Mouse (Mus musculus) ES-Bruce4 (cell line): ENCODE data around the gene L3mbtl4. TPM values are rescaled to one million over a fixed set of nuclear protein-coding genes. Genes with fewer than 3 reads are reported as not detected.
A peak's percentile ranks its signal among the peaks of the same experiment; 100 is the strongest.

Experiments used
- H3K27ac ChIP-seq: 2 replicates; pipeline ENCODE4 v1.5.1; 2012; ENCODE audit warnings: low read length, inconsistent platforms; ENCODE audit not compliant: insufficient read depth
- H3K27me3 ChIP-seq: 2 replicates; pipeline ENCODE4 v1.6.1; 2012; ENCODE audit warnings: mild to moderate bottlenecking, low read length, inconsistent platforms; ENCODE audit not compliant: control insufficient read depth, poor library complexity, insufficient read depth, severe bottlenecking
- H3K36me3 ChIP-seq: 2 replicates; pipeline ENCODE4 v1.6.1; 2012; ENCODE audit warnings: inconsistent platforms, mild to moderate bottlenecking, low read length, moderate library complexity; ENCODE audit not compliant: control insufficient read depth, poor library complexity, insufficient read depth, severe bottlenecking
- H3K4me1 ChIP-seq: one replicate; pipeline ENCODE4 v1.8.1; 2011; ENCODE audit warnings: low read length; ENCODE audit not compliant: control insufficient read depth, insufficient read depth
- H3K4me3 ChIP-seq: 2 replicates; pipeline ENCODE4 v1.5.1; 2011; ENCODE audit warnings: low read depth, mild to moderate bottlenecking, low read length
- H3K9ac ChIP-seq: 2 replicates; pipeline ENCODE4 v1.6.1; 2012; ENCODE audit warnings: low read depth, mild to moderate bottlenecking, inconsistent platforms; ENCODE audit not compliant: poor library complexity, severe bottlenecking
- H3K9me3 ChIP-seq: replicated peaks from 2 replicates; pipeline ENCODE4 v1.6.1; 2012; ENCODE audit warnings: mild to moderate bottlenecking, low read length, inconsistent platforms; ENCODE audit not compliant: control insufficient read depth, poor library complexity, insufficient read depth, severe bottlenecking
- CTCF ChIP-seq: IDR thresholded peaks from one replicate; pipeline ENCODE4 v1.8.1; 2011; ENCODE audit warnings: low read depth, low read length
- EP300 ChIP-seq: IDR thresholded peaks from 2 replicates; pipeline ENCODE4 v1.6.1; 2011; ENCODE audit warnings: low read depth, low read length; ENCODE audit not compliant: insufficient read depth
- POLR2A ChIP-seq: IDR thresholded peaks from one replicate; pipeline ENCODE4 v1.8.1; 2011; ENCODE audit warnings: low read length; ENCODE audit not compliant: insufficient read depth
- polyA plus RNA-seq: library from polyadenylated mRNA; stranded (reverse); fragments of >200 nt; gene quantifications from 2 replicates; pipeline ENCODE4 v1.2.4, GENCODE M21; 2011; ENCODE audit warnings: low read depth; ENCODE audit not compliant: missing spikeins, insufficient read depth, insufficient read length

Gene L3mbtl4
- polyA plus RNA-seq, result not detected in 2 replicates

DNA sequence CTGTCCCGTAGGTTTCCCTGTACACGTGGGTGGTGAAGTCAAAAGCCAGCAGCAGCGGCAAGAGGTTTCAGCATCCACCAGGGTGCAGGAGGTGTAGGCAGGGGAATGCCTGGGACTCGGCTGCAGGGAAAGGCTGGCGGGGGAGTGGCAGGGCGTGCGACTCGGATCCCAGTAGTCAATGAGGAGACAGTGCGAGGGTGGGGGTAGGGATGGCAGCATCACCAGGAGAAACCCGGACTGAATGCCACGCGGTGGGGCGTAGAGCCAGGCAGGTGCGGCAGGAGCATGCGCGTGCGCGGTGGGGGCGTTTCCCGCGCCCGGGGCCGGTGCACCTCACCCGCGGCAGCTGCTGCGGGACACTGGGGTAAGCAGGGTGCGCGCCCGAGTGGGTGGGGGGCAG is at the start of gene L3mbtl4:
L3mbtl4 (plus strand) TSS at position 271 of the 400 bp plus-strand sequence.
- Histone ChIP-seq H3K27me3 (0 out of 2 replicates have a peak, but pooled peaks cover 4% of the 10 kb centered on the region), H3K9me3 (no peaks in the 10 kb centered on the region), H3K36me3 (no peaks in the 10 kb centered on the region), H3K4me3 (peak within 1 kb of the TSS; percentile 37), H3K4me1 (no peaks in the 10 kb centered on the region), H3K27ac (no peak within 1 kb of the TSS), H3K9ac (no peak within 1 kb of the TSS)
- TF ChIP-seq POLR2A (no peak), EP300 (no peak), CTCF (no peak)

GRCm38 (mm10) chr17:68230484-68230883 is 43.1 kb upstream of the L3mbtl4 start:
- H3K4me1 ChIP-seq, result no peaks in the 10 kb centered on the region
- no peaks in the 10 kb centered on the region for H3K9me3 ChIP-seq
- TF ChIP-seq CTCF (no peak), POLR2A (no peak), EP300 (no peak)
- H3K9ac ChIP-seq, result no peak overlapping the region
- no peak overlapping the region for H3K4me3 ChIP-seq
- H3K36me3 ChIP-seq, result no peaks in the 10 kb centered on the region
- no peaks in the 10 kb centered on the region for H3K27me3 ChIP-seq
- no peak overlapping the region for H3K27ac ChIP-seq

GRCm38 (mm10) chr17:68235380-68235779 is 38.2 kb upstream of the L3mbtl4 start:
- no peak for TF ChIP-seq POLR2A
- TF ChIP-seq CTCF, result no peak
- no peak for TF ChIP-seq EP300

DNA sequence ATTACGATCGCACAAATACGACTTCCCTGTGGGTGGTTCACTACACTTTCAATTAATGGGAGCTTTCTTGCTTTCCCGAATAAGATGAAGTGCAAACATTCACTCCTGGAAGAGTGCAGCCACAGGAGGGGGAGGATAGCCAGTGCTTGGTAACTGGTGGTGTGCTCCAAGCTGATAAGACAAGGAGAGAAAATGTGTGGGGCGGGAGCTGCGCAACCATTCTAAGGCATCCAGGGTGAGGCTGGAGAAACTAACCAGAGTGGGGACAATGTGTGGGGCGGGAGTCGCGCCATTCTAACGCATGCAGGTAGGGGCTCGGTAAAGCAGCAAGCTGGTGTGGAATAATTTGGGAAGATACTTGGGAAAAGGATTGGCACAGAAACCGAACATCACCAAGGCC is 36.6 kb upstream of the L3mbtl4 start:
- H3K4me3 ChIP-seq, result no peak overlapping the region
- H3K9ac ChIP-seq, result no peak overlapping the region
- H3K27me3 ChIP-seq, result no peaks in the 10 kb centered on the region
- H3K9me3 ChIP-seq, result no peaks in the 10 kb centered on the region
- no peaks in the 10 kb centered on the region for H3K36me3 ChIP-seq
- no peak for TF ChIP-seq EP300
- no peak for TF ChIP-seq CTCF
- TF ChIP-seq POLR2A, result no peak
- no peak overlapping the region for H3K27ac ChIP-seq
- H3K4me1 ChIP-seq, result no peaks in the 10 kb centered on the region

More at GRCm38 (mm10) chr17:68235380-68235779, 38.2 kb upstream of the L3mbtl4 start:
- Histone ChIP-seq H3K4me3 (no peak overlapping the region), H3K9ac (no peak overlapping the region), H3K4me1 (no peaks in the 10 kb centered on the region), H3K36me3 (no peaks in the 10 kb centered on the region), H3K27ac (no peak overlapping the region), H3K27me3 (no peaks in the 10 kb centered on the region), H3K9me3 (no peaks in the 10 kb centered on the region)

DNA sequence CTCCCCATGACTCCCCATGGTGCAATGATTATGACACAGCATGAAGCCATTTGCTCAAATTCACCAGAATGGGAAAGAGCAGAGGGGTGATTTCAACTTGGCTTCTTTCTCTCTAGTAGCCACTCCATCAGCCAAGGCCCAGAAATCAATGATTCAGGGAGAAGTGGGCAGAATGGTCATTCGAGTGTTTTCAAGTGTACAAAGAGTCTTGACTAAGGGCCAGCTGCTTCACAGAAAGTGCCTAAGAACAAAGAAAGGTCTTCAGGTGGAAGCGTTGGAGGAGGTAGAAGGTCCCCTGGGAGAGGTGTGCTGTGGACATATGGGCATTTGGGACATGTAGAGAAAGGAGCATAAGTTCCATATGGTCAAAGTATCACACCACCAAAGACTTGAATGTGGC is 33.4 kb upstream of the L3mbtl4 start:
- Histone ChIP-seq H3K4me1 (no peaks in the 10 kb centered on the region), H3K27ac (no peak overlapping the region), H3K9me3 (no peaks in the 10 kb centered on the region), H3K36me3 (no peaks in the 10 kb centered on the region), H3K27me3 (no peaks in the 10 kb centered on the region), H3K9ac (no peak overlapping the region), H3K4me3 (no peak overlapping the region)
- TF ChIP-seq EP300, result no peak
- TF ChIP-seq POLR2A, result no peak
- no peak for TF ChIP-seq CTCF

DNA sequence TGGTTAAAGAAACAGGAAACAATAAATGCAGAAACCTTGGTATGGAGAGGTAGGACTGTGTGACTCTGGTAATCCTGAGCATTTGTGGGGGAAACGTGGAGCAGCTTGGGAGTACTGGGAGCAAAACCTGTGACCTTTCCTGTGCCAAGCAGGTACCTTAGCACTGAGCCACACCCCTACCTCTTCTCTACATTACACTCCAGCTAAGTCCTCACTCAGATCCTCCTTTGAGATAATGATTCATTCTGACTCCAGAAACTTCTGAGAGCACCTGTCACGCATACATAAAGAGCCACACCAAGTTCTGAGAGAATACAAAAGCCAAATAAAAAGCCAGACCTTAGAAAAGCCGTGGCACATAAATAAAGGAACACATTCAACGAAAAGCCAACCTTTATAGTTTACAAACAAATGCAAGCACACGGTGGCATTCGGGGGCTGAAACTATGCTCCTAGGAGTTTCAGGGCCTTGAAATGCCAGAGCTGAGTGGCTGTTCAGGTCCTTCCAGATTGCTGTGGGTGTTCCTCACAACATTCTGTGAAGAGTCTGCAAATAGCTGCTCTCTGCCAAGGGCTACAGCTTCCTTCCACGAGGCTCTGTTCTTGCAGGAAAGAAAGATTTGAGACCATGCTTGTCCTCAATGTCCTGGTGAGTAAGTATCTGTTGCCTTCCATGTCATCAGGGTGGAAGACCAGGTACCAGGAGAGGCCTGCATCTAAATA is 8.6 kb upstream of the L3mbtl4 start:
- H3K27ac ChIP-seq, result no peak overlapping the region
- H3K4me3 ChIP-seq, result no peak overlapping the region
- TF ChIP-seq EP300, result no peak
- no peak for TF ChIP-seq POLR2A
- no peak for TF ChIP-seq CTCF
- H3K9ac ChIP-seq, result no peak overlapping the region
- H3K36me3 ChIP-seq, result no peaks in the 10 kb centered on the region
- peaks cover 9% of the 10 kb centered on the region; the same call in 1 of the 2 replicates for H3K9me3 ChIP-seq
- no peaks in the 10 kb centered on the region for H3K27me3 ChIP-seq
- H3K4me1 ChIP-seq, result no peaks in the 10 kb centered on the region
